Mouse (Mus musculus) spleen, adult 2 months (tissue): ENCODE data around the gene Eif4e3. TPM values are rescaled to one million over a fixed set of nuclear protein-coding genes. Genes with fewer than 3 reads are reported as not detected.

Experiments used
- DNase-seq, 2 experiments: peaks; one replicate each; pipeline versions ENCODE4 v3.0.0 to v3.0.0-alpha.2; 2012 to 2021; ENCODE audit warnings: low spot score in 2 of 2, low read depth in 1 of 2
- H3K27ac ChIP-seq: fragments of 200-500 bp; 2 replicates; pipeline ENCODE4 v1.5.1; 2012; ENCODE audit warnings: low read length, inconsistent platforms; ENCODE audit not compliant: insufficient read depth
- H3K27me3 ChIP-seq: fragments of 200-500 bp; 2 replicates; pipeline ENCODE4 v1.6.1; 2012; ENCODE audit warnings: mild to moderate bottlenecking, moderate library complexity, low read length, inconsistent platforms; ENCODE audit not compliant: control insufficient read depth, insufficient read depth
- H3K36me3 ChIP-seq: fragments of 200-500 bp; 2 replicates; pipeline ENCODE4 v1.6.1; 2012; ENCODE audit warnings: mild to moderate bottlenecking, low read length, inconsistent platforms; ENCODE audit not compliant: control insufficient read depth, insufficient read depth
- H3K4me1 ChIP-seq: fragments of 200-500 bp; 2 replicates; pipeline ENCODE4 v1.6.1; 2011; ENCODE audit warnings: inconsistent platforms; ENCODE audit not compliant: control insufficient read depth, insufficient read depth, insufficient read length
- H3K4me3 ChIP-seq: fragments of 200-500 bp; 2 replicates; pipeline ENCODE4 v1.5.1; 2011; ENCODE audit warnings: mild to moderate bottlenecking, inconsistent platforms; ENCODE audit not compliant: insufficient read depth, insufficient read length; ENCODE audit errors: extremely low read depth
- CTCF ChIP-seq: fragments of 200-500 bp; IDR thresholded peaks from 2 replicates; pipeline ENCODE4 v1.5.1; 2011; ENCODE audit warnings: mild to moderate bottlenecking, inconsistent platforms; ENCODE audit not compliant: insufficient read depth, insufficient read length, insufficient replicate concordance; ENCODE audit errors: extremely low read depth
- POLR2A ChIP-seq: fragments of 200-500 bp; IDR thresholded peaks from 2 replicates; pipeline ENCODE4 v1.6.1; 2011; ENCODE audit warnings: low read depth, low read length, inconsistent platforms
- WGBS: fragments of 180-500 bp; shearing (Covaris S2); methylation state at CpG from one replicate; pipeline ENCODE4 v1.1.7; 2018; 5-methylcytosine and 5-hydroxymethylcytosine counted together
- polyA plus RNA-seq: library from polyadenylated mRNA; depleted of rRNA; stranded (reverse); fragments of >200 nt; gene quantifications from 2 replicates; pipeline ENCODE4 v1.2.3, GENCODE M21; 2012

The Eif4e3 gene
- polyA plus RNA-seq, 1 experiment = 3.9 TPM

GRCm38 (mm10) chr6:99678108-99678507 is 11.5 kb upstream of the Eif4e3 start:
- Histone ChIP-seq H3K27ac (no peak overlapping the region), H3K27me3 (0 out of 2 replicates have a peak, but pooled peaks cover 1% of the 10 kb centered on the region)

GRCm38 (mm10) chr6:99677325-99677724 is 10.8 kb upstream of the Eif4e3 start:
- Histone ChIP-seq H3K4me1 (no peaks in the 10 kb centered on the region), H3K27me3 (0 out of 2 replicates have a peak, but pooled peaks cover under 1% of the 10 kb centered on the region), H3K27ac (no peak overlapping the region), H3K36me3 (no peaks in the 10 kb centered on the region), H3K4me3 (no peak overlapping the region)
- DNase-seq = no peak
- TF ChIP-seq POLR2A = no peak
- no peak for TF ChIP-seq CTCF
- 82% methylated on average over 8 of the region's 8 CpGs for WGBS

More at GRCm38 (mm10) chr6:99678108-99678507, 11.5 kb upstream of the Eif4e3 start:
- WGBS = 87% methylated on average over 11 of the region's 11 CpGs
- Histone ChIP-seq H3K4me1 (no peaks in the 10 kb centered on the region), H3K36me3 (no peaks in the 10 kb centered on the region), H3K4me3 (no peak overlapping the region)
- no peak for TF ChIP-seq POLR2A
- TF ChIP-seq CTCF = no peak
- DNase-seq = no peak

GRCm38 (mm10) chr6:99674482-99674881 is 7.9 kb upstream of the Eif4e3 start:
- H3K4me1 ChIP-seq = no peaks in the 10 kb centered on the region
- H3K27ac ChIP-seq = no peak overlapping the region
- no peaks in the 10 kb centered on the region for H3K36me3 ChIP-seq
- no peak overlapping the region for H3K4me3 ChIP-seq
- no peak for DNase-seq
- 87% methylated on average over 4 of the region's 4 CpGs for WGBS
- no peak for TF ChIP-seq POLR2A
- no peak for TF ChIP-seq CTCF
- H3K27me3 ChIP-seq = no peaks in the 10 kb centered on the region

GRCm38 (mm10) chr6:99671768-99672167 is 5.2 kb upstream of the Eif4e3 start:
- H3K27ac ChIP-seq = no peak overlapping the region
- H3K4me3 ChIP-seq = no peak overlapping the region
- H3K4me1 ChIP-seq = no peaks in the 10 kb centered on the region; the same call in 1 of the 2 replicates
- DNase-seq = no peak
- H3K27me3 ChIP-seq = no peaks in the 10 kb centered on the region
- no peaks in the 10 kb centered on the region for H3K36me3 ChIP-seq
- WGBS = 59% methylated on average over 3 of the region's 3 CpGs
- no peak for TF ChIP-seq POLR2A
- TF ChIP-seq CTCF = no peak

- no peaks in the 10 kb centered on the region for H3K27me3 ChIP-seq
- no peaks in the 10 kb centered on the region; the same call in 1 of the 2 replicates for H3K4me1 ChIP-seq
- no peaks in the 10 kb centered on the region for H3K36me3 ChIP-seq
- H3K27ac ChIP-seq = no peak overlapping the region
- TF ChIP-seq CTCF = peak; percentile 54; the same call in 1 of the 2 replicates
- TF ChIP-seq POLR2A = no peak
- DNase-seq = peak in 1 of 2 experiments; percentile 49
- 81% methylated on average over 7 of the region's 7 CpGs for WGBS
- H3K4me3 ChIP-seq = no peak overlapping the region
Measured at GRCm38 (mm10) chr6:99670481-99671119, 4.0 kb upstream of the Eif4e3 start.

- no peak for DNase-seq
- H3K4me1 ChIP-seq = no peaks in the 10 kb centered on the region; the same call in none of the 2 replicates
- H3K36me3 ChIP-seq = no peaks in the 10 kb centered on the region
- WGBS = 72% methylated on average over 5 of the region's 5 CpGs
- TF ChIP-seq CTCF = no peak
- TF ChIP-seq POLR2A = no peak
- H3K27ac ChIP-seq = no peak overlapping the region
- no peak overlapping the region for H3K4me3 ChIP-seq
- H3K27me3 ChIP-seq = no peaks in the 10 kb centered on the region
Measured at GRCm38 (mm10) chr6:99669481-99670325, 3.1 kb upstream of the Eif4e3 start.
